Mouse (Mus musculus) ovary, postnatal 14 days (tissue): ENCODE data around the gene Tmbim7.

Experiments used
- DNase-seq: peaks from one replicate; pipeline ENCODE4 v3.0.0; 2022; ENCODE audit warnings: low spot score

Tmbim7 gene

DNA sequence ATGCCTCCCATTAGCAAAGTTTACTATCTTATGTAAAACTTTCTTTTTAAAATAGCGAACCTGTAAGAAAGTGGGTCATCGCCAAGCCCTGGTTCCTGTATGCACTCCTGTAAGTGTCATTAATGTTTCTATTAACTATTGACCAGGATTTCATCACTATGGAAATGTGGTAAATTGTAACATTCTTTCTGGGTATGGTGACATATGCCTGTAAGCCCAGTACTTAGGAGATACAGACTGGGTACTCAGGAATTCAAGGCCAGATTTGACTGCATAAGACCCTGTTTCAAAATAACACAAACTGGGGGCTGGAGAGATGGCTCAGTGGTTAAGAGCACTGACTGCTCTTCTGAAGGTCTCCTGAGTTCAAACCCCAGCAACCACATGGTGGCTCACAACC, 14.2 kb downstream of the Tmbim7 start:
- no peak for DNase-seq

DNA sequence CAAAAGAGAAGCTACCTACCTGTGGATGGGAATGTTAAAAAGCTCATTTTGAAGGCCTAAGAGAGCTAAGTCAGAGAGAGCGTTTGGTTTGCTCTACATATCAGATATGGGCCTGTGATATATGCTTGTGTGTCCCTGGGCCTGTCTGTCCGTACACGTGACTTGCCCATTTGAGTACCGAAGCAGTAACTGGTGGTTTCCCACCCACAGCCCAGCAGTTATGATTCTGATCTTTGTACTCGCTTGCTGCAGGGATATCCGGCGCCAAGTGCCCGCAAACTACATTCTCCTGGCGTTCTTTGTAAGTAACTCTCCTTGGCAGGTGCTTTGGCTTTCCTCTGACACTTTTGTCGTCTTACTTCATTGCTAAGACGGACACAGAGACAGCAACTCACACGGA, 15.6 kb downstream of the Tmbim7 start:
- no peak for DNase-seq

GRCm38 (mm10) chr5:3669938-3670554, 19.1 kb downstream of the Tmbim7 start:
- no peak for DNase-seq

DNA sequence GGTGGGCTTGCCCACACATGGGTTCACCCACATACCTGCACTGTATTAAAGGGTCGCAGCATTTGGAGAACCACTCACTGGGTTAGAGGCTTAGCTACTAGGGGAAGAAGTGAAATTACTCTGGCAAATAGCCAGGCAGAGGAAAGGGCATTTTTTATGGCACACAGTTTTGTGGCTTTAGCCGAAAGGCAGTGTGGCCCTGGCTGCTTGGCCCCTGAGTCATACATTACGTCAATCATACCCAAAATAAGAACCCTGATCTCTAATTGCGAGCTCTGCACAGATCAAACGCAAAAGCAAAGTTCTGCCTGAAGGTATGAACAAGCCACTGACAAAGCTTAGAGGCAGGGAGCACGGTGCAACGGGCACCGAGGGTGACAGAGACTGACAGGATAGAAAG, 37.3 kb downstream of the Tmbim7 start:
- DNase-seq: no peak

- DNase-seq: no peak
Measured at GRCm38 (mm10) chr5:3691283-3691682, 40.3 kb downstream of the Tmbim7 start.

DNA sequence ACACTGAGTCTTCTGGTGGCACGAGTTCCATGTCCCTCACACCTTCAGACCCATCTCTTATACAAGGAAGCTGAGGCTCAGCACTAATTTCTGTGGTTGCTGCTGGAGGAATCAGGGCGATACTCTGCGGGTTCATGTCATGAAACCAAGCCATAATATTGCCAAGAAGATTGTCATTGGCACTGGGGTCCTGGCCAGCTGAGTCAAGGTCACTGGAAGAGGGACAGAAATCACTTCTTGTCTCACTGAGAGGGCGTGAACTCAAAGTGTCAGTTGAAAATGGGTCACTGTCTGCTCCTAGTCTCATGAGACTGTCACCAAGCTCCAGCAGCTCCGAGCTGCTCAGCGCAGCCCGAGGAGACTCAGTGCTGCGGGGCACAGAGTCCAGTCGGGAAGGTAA, 42.0 kb downstream of the Tmbim7 start:
- no peak for DNase-seq

DNA sequence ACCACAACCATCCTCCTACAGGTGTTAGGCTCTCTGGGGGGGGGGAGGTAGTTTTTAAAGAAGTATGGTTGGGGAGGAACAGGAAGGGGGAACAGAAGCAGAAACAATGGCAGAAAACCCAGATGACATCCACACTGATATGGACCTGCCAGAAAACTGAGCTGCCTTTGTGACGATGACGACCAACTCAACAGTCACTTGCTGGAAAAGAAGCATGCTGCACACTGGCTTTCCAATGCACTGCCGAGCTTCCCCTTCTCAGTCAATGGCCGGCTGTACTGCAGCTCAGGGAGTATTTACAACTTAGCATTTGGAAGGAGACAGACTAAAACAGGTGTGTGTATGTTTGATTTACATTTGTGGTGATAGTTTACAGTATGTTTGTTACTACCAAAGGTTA, 44.2 kb downstream of the Tmbim7 start:
- no peak for DNase-seq

GRCm38 (mm10) chr5:3696031-3696430, 45.0 kb downstream of the Tmbim7 start:
- DNase-seq: no peak

DNA sequence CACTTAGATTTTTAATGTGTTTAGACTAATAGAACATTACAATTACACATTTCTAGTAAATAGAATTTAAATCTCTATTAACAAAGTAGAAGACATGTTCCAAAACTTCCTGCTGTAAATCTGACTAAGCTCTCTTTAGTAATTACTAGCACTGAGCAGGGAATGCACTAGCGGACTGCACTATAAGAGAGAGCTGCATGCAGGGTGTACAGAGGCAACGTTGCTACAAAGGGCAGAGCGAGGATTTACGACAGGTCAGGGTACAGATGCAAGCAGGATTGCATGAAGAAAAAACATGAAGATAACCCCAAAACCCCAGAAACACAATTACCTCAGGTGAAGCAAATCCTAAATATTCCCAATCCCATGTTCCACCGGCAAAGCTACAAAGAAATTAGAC, 49.0 kb downstream of the Tmbim7 start:
- no peak for DNase-seq

DNA sequence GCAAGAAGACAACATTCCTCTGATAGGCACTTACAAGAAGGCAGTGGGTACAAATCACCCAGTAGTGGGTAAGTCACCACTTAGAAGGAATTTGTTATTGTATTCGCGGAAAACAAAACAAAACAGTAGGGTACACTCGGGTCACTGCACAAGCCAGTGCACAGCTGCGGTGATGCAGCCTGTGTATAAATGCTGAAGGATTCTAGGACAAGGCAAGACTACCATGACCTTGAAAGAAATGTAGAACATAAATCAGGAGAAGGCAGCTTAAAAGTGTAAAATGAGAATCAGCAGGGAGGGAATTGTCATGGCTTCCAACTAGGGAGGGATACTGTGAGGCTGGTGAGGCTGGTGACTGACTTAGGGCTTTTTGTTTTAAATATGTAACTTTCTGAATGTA, 51.2 kb downstream of the Tmbim7 start:
- DNase-seq: no peak

GRCm38 (mm10) chr5:3715800-3716199, 64.8 kb downstream of the Tmbim7 start:
- no peak for DNase-seq

DNA sequence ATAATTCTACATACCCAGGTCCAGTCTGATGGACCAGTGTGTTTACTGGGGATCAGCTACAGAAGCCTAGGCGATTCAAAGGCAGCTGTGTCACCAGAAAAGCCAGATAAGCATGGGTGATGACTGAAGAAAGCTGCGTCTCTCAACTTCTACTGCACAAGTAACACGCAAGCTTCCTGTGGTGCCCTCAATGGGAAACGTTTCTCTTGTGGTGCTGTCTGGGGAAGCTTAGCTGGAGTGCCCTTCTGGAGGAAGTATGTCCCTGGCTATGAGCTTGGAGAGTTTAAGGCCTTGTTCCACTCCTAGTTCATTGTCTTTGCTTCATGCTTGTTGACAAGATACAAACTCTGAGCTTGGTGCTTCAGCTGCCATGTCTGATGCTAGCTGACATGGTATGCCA, 68.4 kb downstream of the Tmbim7 start:
- no peak for DNase-seq

DNA sequence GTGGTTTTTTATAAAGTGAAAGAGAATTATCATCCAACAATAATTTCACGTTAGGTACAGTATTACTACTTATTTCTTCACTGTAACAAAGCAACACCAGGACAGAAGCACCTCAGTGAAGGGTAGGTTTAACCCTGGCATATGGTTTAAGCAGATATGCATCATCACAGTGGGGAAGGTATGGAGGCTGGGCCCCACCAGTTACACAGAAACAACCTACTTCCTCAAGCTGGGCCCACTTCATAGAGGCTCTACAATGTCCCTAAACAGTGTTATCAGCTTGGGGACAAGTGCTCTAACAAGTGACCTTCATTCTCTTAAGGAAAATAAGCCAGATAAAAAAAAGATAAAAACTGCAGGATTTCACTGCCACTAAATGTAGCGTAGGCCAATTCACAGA, 71.9 kb downstream of the Tmbim7 start:
- no peak for DNase-seq

- DNase-seq: no peak
Measured at GRCm38 (mm10) chr5:3723415-3723814, 72.4 kb downstream of the Tmbim7 start.

- DNase-seq: no peak
Measured at GRCm38 (mm10) chr5:3725491-3725890, 74.5 kb downstream of the Tmbim7 start.

GRCm38 (mm10) chr5:3728820-3729219, 77.8 kb downstream of the Tmbim7 start:
- DNase-seq: no peak
